Mouse (Mus musculus) heart, embryonic 16.5 days (tissue): Measurements from ENCODE around the gene Gpr179. TPM values are rescaled to one million over a fixed set of nuclear protein-coding genes. Genes with fewer than 3 reads are reported as not detected.

Experiments used
- ATAC-seq: fragments of 200-750 bp; cut with Nextera tagmentation; replicated peaks from 2 replicates; pipeline ENCODE4 v1.8.0; 2017; ENCODE audit warnings: moderate number of reproducible peaks; ENCODE audit not compliant: insufficient read depth, low FRiP score; ENCODE audit errors: extremely low read depth
- H3K27ac ChIP-seq: fragments of 300-500 bp; sonication (generic); 2 replicates; pipeline ENCODE4 v1.5.1; 2014; ENCODE audit warnings: mild to moderate bottlenecking, low read length, control low read depth, moderate library complexity
- H3K27me3 ChIP-seq: fragments of 300-500 bp; sonication (generic); 2 replicates; pipeline ENCODE4 v1.6.1; 2014; ENCODE audit warnings: low read length, mixed read lengths; ENCODE audit not compliant: control insufficient read depth, insufficient read depth
- H3K36me3 ChIP-seq: fragments of 300-500 bp; sonication (generic); 2 replicates; pipeline ENCODE4 v1.6.1; 2014; ENCODE audit not compliant: control insufficient read depth, insufficient read depth
- H3K4me1 ChIP-seq: fragments of 300-500 bp; sonication (generic); 2 replicates; pipeline ENCODE4 v1.6.1; 2014; ENCODE audit warnings: low read length, mixed read lengths; ENCODE audit not compliant: control insufficient read depth, insufficient read depth
- H3K4me2 ChIP-seq: fragments of 300-500 bp; sonication (generic); 2 replicates; pipeline ENCODE4 v1.6.1; 2014; ENCODE audit warnings: low read depth, mild to moderate bottlenecking, control low read depth, low read length
- H3K4me3 ChIP-seq: fragments of 300-500 bp; sonication (generic); 2 replicates; pipeline ENCODE4 v1.5.1; 2014; ENCODE audit warnings: mild to moderate bottlenecking, control low read depth, low read length
- H3K9ac ChIP-seq: fragments of 300-500 bp; sonication (generic); 2 replicates; pipeline ENCODE4 v1.6.1; 2014; ENCODE audit warnings: low read length, control low read depth
- H3K9me3 ChIP-seq: fragments of 300-500 bp; sonication (generic); replicated peaks from 2 replicates; pipeline ENCODE4 v1.6.1; 2016; ENCODE audit warnings: low read length; ENCODE audit not compliant: control insufficient read depth
- WGBS: fragments of 180-500 bp; shearing (Covaris S2); extraction: QIAGEN DNeasy Blood & Tissue Kit; methylation state at CpG from one replicate; pipeline ENCODE4 v1.1.7; 2014; 5-methylcytosine and 5-hydroxymethylcytosine counted together
- polyA plus RNA-seq: library from polyadenylated mRNA; unstranded; fragments of >200 nt; fragmentation: Nextera tagmentation; extraction: Ambion mirVana; gene quantifications from 2 replicates; pipeline ENCODE4 v1.2.1, GENCODE M21; 2015

Gene Gpr179
- polyA plus RNA-seq, 1 experiment from 2014 or later: 0.12 TPM

DNA sequence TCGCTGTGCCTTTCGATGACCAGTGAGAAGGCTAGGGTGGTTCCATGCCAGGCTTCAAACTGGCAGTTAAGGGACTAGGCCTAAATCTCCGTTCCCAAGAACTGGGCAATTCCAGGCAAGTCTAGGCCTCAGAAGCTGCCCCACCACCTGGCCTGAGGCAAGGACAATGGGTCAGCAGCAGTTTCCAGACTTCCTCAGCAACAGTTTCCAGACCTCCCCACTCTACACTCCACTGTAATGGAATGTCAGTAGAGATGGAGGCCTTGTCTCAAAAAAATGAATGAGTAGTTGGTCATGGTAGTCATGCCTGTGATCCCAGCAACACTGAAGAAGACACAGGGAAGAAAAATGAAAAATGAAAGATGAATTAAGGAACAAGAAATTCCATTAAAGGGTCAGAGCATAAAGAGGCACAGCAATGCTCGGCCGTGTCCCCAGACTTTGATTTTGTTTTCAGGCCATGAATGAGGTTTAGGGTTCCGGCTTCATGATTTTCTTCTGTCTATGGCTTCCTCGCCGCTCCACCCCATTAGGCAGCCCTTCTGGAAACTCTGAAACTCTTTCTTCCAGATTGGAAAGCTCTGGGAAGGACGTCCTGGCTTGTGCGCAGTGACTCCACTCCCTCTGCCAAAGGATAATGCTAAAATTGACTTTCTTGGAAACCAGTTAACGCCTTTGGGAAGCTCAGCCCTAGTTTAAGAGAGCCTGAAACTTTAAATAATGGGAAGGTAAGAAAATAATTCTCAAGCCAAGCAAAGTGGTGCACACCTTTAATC lies 44.4 kb downstream of the Gpr179 start:
- no peak overlapping the region for H3K27ac ChIP-seq
- H3K9ac ChIP-seq: no peak overlapping the region
- H3K4me1 ChIP-seq: peaks cover 23% of the 10 kb centered on the region
- WGBS: 95% methylated on average over 11 of the region's 11 CpGs
- H3K4me2 ChIP-seq: no peak overlapping the region
- H3K9me3 ChIP-seq: no peaks in the 10 kb centered on the region
- no peak for ATAC-seq
- no peaks in the 10 kb centered on the region for H3K36me3 ChIP-seq
- no peaks in the 10 kb centered on the region for H3K27me3 ChIP-seq
- no peak overlapping the region for H3K4me3 ChIP-seq

- H3K36me3 ChIP-seq: no peaks in the 10 kb centered on the region
- WGBS: 66% methylated on average over 5 of the region's 5 CpGs
Observed at GRCm38 (mm10) chr11:97304631-97305030, 47.2 kb downstream of the Gpr179 start.

DNA sequence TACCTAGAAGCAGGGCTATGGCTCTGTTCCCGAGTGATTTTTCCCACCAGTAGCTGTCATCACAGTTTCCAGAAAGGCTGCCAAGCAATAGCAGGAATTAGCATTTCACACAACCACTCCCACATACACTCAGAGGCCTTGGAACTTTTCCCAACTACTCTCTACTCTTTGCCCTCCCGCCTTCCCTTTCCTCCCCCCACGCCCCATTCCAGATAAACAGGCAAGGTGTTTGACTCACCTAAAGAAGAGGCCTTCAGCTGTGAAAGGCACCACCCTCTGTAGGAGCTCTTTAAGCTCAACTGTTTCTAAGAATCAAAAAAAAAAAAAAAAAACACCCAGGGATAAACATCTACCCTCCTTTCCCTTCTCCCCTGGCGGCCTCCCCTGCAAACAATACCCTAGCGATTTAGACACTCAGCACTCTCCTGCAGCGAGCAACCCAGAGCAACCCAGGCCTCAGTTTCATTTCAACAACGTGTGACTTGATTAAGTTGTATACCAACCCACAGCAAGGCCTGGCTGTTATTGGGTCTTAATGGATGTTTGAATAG lies 49.6 kb downstream of the Gpr179 start:
- WGBS: 12% methylated on average over 7 of the region's 7 CpGs
- H3K4me3 ChIP-seq: no peak overlapping the region
- peak overlapping the region; percentile 92 for H3K27ac ChIP-seq
- H3K9ac ChIP-seq: no peak overlapping the region
- H3K4me1 ChIP-seq: peaks cover 17% of the 10 kb centered on the region
- no peaks in the 10 kb centered on the region for H3K27me3 ChIP-seq
- peak overlapping the region; percentile 36 for H3K4me2 ChIP-seq
- H3K9me3 ChIP-seq: no peaks in the 10 kb centered on the region
- no peaks in the 10 kb centered on the region for H3K36me3 ChIP-seq
- peak; percentile 80 for ATAC-seq

More at GRCm38 (mm10) chr11:97304631-97305030, 47.2 kb downstream of the Gpr179 start:
- Histone ChIP-seq H3K4me1 (peaks cover 24% of the 10 kb centered on the region), H3K27ac (no peak overlapping the region), H3K27me3 (no peaks in the 10 kb centered on the region), H3K4me3 (no peak overlapping the region), H3K9me3 (no peaks in the 10 kb centered on the region), H3K9ac (no peak overlapping the region), H3K4me2 (no peak overlapping the region)
- ATAC-seq: no peak

GRCm38 (mm10) chr11:97301406-97301805 lies 50.5 kb downstream of the Gpr179 start:
- Histone ChIP-seq H3K36me3 (no peaks in the 10 kb centered on the region), H3K4me3 (no peak overlapping the region), H3K4me2 (no peak overlapping the region), H3K27me3 (no peaks in the 10 kb centered on the region), H3K4me1 (peaks cover 17% of the 10 kb centered on the region), H3K27ac (peak overlapping the region; percentile 92), H3K9ac (no peak overlapping the region), H3K9me3 (no peaks in the 10 kb centered on the region)
- ATAC-seq: no peak
- 64% methylated on average over 16 of the region's 16 CpGs for WGBS

GRCm38 (mm10) chr11:97299939-97300338 lies 51.9 kb downstream of the Gpr179 start:
- Histone ChIP-seq H3K27ac (peak overlapping the region; percentile 60), H3K4me2 (no peak overlapping the region), H3K4me1 (peaks cover 17% of the 10 kb centered on the region), H3K9me3 (no peaks in the 10 kb centered on the region), H3K4me3 (no peak overlapping the region), H3K36me3 (no peaks in the 10 kb centered on the region), H3K27me3 (no peaks in the 10 kb centered on the region), H3K9ac (no peak overlapping the region)
- ATAC-seq: peak; percentile 66
- 50% methylated on average over 2 of the region's 2 CpGs for WGBS

GRCm38 (mm10) chr11:97296542-97296941 lies 55.3 kb downstream of the Gpr179 start:
- no peaks in the 10 kb centered on the region for H3K36me3 ChIP-seq
- no peak overlapping the region for H3K27ac ChIP-seq
- no peak overlapping the region for H3K4me3 ChIP-seq
- peaks cover 5% of the 10 kb centered on the region for H3K4me1 ChIP-seq
- no peaks in the 10 kb centered on the region for H3K27me3 ChIP-seq
- H3K9ac ChIP-seq: no peak overlapping the region
- no peak for ATAC-seq
- no peak overlapping the region for H3K4me2 ChIP-seq
- 42% methylated on average over 3 of the region's 4 CpGs for WGBS
- 0 out of 2 replicates have a peak, but pooled peaks cover 3% of the 10 kb centered on the region for H3K9me3 ChIP-seq

GRCm38 (mm10) chr11:97292731-97293130 lies 59.1 kb downstream of the Gpr179 start:
- Histone ChIP-seq H3K4me2 (no peak overlapping the region), H3K27ac (no peak overlapping the region)
- 91% methylated on average over 1 of the region's 1 CpGs for WGBS

DNA sequence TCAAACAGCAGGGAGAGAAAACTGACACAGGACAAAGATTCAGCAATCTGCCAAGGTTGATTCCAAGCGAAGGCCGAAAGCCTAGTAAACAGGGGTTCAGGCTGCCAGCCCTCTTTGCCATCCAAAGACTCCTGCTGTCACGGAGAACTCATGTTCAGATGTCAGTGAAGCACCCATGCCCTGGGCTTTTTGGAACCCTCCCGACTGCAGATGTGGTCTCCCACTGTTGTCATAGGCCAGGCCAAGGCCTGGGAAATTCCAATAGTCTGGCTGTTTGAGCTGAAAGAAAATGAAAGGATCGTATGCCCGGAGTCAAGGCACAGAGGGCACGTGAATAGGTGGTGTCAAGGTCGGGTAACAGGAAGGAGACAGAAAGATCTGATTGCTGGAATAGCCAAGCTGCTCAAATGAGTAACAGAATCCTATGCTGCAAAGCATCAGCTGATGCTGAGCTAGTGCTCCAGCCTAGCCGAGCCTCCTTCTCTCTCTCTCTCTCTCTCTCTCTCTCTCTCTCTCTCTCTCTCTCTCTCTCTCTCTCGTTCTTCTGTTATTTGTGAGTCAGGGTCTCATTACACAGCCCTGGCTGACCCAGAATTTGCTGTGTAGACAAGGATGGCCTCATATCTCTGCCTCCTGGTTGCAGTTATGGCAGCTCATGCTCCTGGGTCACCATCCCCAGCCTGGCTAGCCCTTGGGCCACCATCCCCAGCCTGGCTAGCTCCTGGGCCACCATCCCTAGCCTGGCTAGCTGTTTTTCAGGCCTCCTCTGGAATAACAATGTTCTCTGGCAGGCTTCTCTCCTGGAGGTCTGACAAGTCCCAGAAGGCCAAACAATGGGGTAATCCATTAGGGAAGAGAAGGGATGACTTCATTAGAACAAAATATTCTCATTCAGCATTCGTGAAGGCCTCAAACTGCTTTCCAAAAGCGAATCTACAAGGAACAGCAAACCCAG lies 62.3 kb downstream of the Gpr179 start:
- Histone ChIP-seq H3K36me3 (no peaks in the 10 kb centered on the region), H3K4me1 (peaks cover 12% of the 10 kb centered on the region), H3K27me3 (no peaks in the 10 kb centered on the region), H3K4me3 (no peak overlapping the region), H3K9ac (no peak overlapping the region), H3K4me2 (no peak overlapping the region), H3K27ac (no peak overlapping the region), H3K9me3 (0 out of 2 replicates have a peak, but pooled peaks cover 3% of the 10 kb centered on the region)
- ATAC-seq: no peak
- 57% methylated on average over 12 of the region's 12 CpGs for WGBS

More at GRCm38 (mm10) chr11:97292731-97293130, 59.1 kb downstream of the Gpr179 start:
- 0 out of 2 replicates have a peak, but pooled peaks cover 3% of the 10 kb centered on the region for H3K9me3 ChIP-seq
- no peaks in the 10 kb centered on the region for H3K36me3 ChIP-seq
- 0 out of 2 replicates have a peak, but pooled peaks cover 2% of the 10 kb centered on the region for H3K4me1 ChIP-seq
- H3K4me3 ChIP-seq: no peak overlapping the region
- no peak for ATAC-seq
- H3K27me3 ChIP-seq: no peaks in the 10 kb centered on the region
- H3K9ac ChIP-seq: no peak overlapping the region
